Mouse (Mus musculus) left cerebral cortex, postnatal 14 days (tissue): Measurements from ENCODE around the gene Igsf3. TPM values are rescaled to one million over a fixed set of nuclear protein-coding genes. Genes with fewer than 3 reads are reported as not detected.

Source experiments
- DNase-seq, 2 experiments: peaks; one replicate each; pipeline ENCODE4 v3.0.0; 2021 to 2022; ENCODE audit warnings: low spot score in 2 of 2, mixed read lengths in 1 of 2
- intact Hi-C: fragments of 180-260 bp; cut with DNase I; formaldehyde crosslinking; loops from one replicate; pipeline ENCODE4 v1.15.1; 2025
- total RNA-seq, 2 experiments: library from RNA; stranded (reverse); gene quantifications; 2 replicates each; pipeline ENCODE4 v1.2.3; 2021

Igsf3 gene
- total RNA-seq, 2 experiments from 2014 or later, result 26.5 to 28.2 TPM

GRCm38 (mm10) chr3:101486054-101486765 is 109.3 kb downstream of the Igsf3 start:
- no peak for DNase-seq
- intact Hi-C loops, result no loop called here

DNA sequence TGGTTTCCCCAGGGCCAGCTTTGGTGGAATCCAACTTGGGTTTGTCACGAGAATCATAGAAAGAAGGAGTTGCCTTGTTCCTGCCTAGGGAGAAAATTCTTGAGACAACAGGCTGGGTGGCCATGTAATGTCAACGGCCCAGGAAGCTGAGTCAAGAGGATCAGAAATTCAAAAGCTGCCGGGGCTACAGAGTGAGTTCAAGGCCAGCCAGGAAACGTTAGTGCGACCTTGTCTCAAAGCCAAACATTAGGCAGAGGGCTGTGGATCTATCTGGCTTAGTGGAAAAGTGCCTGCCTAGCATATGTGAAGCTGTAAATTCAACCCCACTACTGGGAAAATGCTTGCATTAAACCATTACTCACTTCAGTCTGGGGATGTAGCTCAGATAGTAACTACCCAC is 110.6 kb downstream of the Igsf3 start:
- no peak for DNase-seq
- intact Hi-C loops, result no loop called here

DNA sequence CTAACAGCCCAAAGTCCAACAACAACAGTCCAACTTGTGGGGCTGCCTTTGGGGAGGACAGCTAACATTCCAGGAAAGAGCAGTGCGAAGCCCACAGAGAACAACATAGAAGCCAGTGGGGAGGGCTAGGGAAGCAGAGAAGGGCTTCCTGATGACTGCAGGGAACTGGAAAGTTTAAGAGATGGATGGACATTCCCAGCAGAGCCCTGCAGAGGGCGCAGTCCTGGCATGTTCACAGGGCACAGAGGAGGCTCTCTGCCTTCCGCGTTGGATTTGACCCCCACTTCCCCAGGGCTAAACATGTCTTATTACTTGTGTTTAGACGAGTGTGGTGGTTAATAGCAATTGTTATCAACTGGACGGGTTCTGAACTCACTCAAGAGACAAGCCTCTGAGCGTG is 111.3 kb downstream of the Igsf3 start:
- intact Hi-C loops, result no loop called here
- no peak for DNase-seq

- no peak for DNase-seq
- intact Hi-C loops, result no loop called here
These were observed 113.6 kb downstream of the Igsf3 start for GRCm38 (mm10) chr3:101490515-101490914.

DNA sequence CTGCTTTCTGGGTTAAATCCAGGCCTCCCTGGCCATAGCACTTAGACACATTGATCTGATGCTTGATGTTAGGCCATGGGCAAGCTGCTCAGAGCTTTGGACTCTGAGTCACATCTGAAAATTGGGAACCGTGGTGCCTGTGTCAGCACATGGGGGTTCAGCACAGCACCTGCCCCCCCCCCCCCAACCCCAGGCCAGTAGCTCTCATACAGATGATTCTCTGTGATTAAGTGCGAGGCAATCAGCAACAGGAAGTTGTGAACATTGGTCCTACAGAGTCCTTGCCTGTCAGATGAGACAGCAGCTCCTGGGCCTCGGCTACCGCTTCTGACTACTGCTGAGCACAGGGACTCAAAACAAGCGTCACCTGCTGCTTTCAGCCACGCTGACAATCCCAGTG is 116.0 kb downstream of the Igsf3 start:
- intact Hi-C loops, result no loop called here

DNA sequence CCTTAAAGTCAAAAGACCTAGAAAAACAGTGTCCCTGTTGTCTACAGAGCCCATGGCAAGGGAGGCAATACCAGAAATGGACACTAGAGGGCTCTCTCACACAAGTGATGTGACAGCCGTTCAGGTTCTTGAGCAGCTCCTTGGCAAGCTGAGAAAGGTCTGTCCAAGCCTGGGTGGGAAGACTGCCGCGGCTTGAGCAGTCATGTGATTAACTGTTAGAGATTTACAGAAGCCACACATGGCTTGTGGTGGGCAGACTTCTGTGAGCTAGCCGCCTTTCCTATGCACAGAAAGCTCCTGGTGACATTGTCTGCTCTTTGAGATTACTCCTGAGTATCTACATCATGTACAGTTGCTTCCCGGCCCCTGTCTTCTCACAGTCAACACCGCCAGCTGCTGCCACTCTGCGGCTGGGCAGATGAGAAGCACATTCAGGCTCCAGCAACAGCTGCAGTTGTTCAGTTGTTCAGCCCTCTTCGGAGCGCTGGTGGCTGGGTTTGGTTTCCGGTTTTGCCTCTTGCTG is 117.1 kb downstream of the Igsf3 start:
- intact Hi-C loops, result loop anchor here (1.0 kb wide), 1 partner anchor 318 kb away; no protein-coding TSS in a partner anchor
- DNase-seq, result peak; percentile 94 to 96

More for the DNA sequence above, 116.0 kb downstream of the Igsf3 start:
- no peak for DNase-seq

DNA sequence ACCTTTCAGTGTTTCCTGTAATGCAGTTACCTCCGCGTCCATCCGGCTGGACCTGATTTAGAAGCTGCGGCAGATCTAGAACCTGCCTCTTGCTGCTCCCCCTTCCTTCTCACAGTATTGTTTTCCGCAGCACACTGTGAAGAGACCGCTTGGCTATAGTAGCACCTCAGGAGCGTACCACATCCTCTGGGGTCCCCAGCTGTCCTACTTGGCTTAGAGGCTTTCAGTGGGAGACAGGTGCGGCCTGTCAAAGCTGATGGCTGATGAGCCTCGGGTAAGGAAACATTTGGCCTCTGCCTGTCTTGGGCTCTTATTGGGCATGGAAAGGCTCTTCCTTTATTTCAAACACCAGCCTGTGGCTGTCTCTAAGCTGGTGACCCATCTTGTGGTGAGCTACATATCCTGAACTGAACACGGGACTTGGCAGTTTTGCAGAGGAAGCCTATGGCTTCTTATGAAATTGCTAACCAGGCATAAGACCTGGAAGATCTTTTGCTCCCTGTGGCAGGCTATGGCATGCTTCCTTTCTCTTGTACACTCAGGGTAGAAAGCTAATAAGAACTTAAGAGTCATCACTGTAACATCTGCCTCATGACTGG is 120.6 kb downstream of the Igsf3 start:
- intact Hi-C loops, result no loop called here

DNA sequence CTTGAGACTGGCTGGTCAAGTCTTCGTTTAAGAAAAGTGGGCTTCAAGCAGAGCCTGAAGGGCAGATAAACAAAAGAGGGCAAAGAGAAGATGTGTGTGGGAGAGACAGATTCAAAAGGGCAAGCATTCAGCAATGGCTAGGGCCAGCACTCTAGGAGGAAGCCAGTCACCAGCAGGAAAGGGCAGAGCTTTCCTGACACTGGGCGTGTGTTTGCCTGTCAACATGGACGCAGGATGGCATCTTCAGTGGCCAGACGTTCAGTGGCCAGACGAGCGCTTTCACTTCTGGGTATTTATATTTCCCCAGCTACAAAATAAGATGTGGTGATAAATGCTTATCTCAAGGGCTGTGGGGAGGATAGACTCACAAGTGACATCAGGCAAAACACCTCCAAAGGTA is 123.0 kb downstream of the Igsf3 start:
- DNase-seq, result no peak
- intact Hi-C loops, result loop anchor here (5.0 kb wide), 1 partner anchor 102 kb away; the partner anchor contains the start of gene Atp1a1

More for the DNA sequence above, 120.6 kb downstream of the Igsf3 start:
- DNase-seq, result no peak

DNA sequence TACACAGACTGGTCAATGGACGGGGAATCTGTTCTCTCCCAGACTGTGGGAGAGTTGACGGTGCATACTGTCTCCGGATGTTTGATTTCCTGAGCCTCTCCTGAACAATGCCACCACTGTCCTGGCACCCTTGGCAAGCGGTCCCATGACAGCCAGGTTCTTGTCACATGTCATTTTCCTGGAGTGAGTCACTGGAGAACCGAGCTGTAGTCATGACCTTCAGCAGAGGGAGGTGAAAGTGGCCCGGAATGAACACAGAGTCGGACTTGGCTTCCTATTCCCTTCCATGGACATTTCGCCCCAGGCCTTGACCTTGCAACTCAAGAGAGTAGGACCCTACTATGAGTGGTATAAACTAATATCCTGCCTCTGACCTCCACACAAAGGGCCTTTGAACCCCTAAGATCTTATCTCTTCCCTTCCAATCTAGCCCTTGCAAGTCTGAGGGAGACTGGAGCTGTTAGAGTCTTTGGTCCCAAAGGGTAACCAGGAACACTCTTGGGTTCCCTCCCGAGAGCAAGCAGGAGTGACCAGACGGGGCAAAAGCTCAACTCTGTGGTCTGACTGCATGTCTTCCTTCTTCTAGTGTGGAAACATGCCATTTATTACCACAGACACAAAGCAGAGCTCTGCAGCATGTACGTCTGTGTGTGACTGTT is 123.6 kb downstream of the Igsf3 start:
- intact Hi-C loops, result loop anchor here (5.0 kb wide), 1 partner anchor 102 kb away; the partner anchor contains the start of gene Atp1a1

GRCm38 (mm10) chr3:101501611-101502010 is 124.7 kb downstream of the Igsf3 start:
- intact Hi-C loops, result loop anchor here (5.0 kb wide), 1 partner anchor 101 kb away; the partner anchor contains the start of gene Atp1a1
- DNase-seq, result no peak

More for the DNA sequence above, 123.6 kb downstream of the Igsf3 start:
- DNase-seq, result no peak

DNA sequence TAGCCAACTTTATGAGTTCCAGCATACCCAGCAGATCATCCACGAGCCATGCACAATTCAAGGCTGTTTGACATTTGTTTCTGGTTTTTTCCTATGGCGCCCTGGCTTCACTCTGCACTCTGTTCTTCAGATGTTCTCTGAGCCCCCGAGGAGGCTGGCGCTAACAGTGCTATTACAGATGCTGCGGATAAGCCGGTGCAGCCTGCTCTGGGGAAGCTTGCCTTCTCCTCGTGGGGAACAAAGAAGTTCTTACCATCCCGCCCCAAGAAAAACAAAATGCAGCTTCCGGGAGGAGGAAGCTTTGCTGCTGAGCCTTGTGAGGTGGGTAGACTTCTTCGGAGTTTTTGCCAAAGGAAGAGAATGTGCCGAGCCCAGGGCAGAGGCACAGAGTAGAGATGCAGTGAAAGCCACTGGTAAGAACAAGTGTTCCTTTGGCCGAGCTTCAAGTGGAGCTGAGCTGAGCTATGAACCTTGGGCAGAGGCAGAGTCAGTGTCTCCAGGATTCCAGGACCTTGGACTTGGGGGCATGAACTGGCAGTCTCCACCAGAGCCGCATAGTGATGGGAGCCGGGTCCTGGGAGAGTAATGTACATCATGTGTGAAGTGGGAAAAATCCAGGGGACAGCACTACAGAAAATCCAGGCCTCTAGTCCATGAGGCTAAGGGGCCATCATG is 125.3 kb downstream of the Igsf3 start:
- intact Hi-C loops, result loop anchor here (5.0 kb wide), 1 partner anchor 100 kb away; the partner anchor contains the start of gene Atp1a1
- no peak for DNase-seq

GRCm38 (mm10) chr3:101506179-101506578 is 129.3 kb downstream of the Igsf3 start:
- intact Hi-C loops, result no loop called here
- peak; percentile 84 to 86 for DNase-seq

- no peak for DNase-seq
- intact Hi-C loops, result no loop called here
These were observed 130.3 kb downstream of the Igsf3 start for GRCm38 (mm10) chr3:101506970-101507702.

DNA sequence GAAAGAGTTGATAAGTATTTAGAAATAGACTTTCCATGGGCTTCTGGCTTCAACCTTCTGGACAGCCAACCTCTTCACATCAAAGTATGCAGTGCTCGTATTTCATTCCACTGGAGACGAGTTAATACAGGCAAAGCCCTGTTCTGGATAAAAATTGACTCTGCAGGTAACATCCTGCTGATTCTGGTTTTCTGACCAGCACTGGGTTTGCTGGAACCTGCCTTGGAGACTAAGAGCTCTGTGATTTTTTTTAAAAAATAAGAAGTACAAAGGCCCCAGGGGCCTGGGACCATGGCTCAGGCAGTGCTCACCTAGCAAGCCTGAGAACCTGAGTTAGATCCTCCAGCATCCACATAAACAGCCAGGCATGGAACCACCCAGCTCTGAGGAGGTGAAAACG is 130.9 kb downstream of the Igsf3 start:
- DNase-seq, result no peak
- intact Hi-C loops, result no loop called here

DNA sequence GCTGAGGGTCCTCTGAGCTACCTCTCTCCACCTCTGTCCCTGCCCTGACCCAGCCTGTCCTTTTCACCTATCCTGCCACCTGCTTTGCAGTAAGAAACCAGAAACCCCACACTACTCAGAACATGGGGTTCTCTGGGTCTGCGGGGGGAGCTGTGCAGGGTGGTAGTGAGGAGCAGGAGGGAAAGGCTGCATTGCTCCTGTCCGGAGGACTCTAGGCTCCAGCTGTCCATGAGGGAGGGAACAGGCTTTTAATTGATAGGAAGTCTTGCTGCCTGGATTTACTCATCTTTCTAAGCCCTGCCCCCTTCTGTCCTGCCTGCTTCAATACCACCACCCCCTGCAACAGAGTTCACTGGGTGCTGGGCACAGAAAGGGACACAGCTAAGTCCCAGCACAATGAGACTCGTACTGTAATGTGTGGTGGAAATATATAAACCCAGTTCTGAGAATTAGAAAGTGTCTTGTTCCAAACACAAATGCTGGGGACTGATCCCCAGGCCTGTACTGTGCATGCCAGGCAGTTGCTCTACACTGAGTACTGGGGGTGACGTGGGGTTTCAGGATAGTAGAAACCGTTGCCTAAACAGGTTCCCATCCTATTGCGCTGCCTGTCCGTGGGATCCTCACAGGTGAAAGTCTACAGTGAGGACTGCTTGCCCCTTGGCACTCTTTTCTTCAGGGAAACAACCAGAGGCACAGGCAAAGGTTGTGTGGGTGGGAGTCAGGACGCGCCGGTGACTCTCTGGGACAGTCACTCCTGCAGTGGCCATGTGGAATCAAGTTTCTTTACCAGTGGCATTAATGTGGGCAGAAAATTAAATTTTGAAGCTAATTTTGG is 133.0 kb downstream of the Igsf3 start:
- no peak for DNase-seq
- intact Hi-C loops, result no loop called here

- intact Hi-C loops, result no loop called here
- DNase-seq, result no peak
These were observed 133.7 kb downstream of the Igsf3 start for GRCm38 (mm10) chr3:101510632-101511031.
